Mouse (Mus musculus) leukemia stem cell, adult 10-12 weeks (primary cell): ENCODE results near the gene Morc2b. TPM values are rescaled to one million over a fixed set of nuclear protein-coding genes. Genes with fewer than 3 reads are reported as not detected.

Experiments
- polyA plus RNA-seq: library from polyadenylated mRNA; stranded (reverse); fragments of >175 nt; gene quantifications from 2 replicates; pipeline ENCODE4 v1.2.3, GENCODE M21; 2012; ENCODE audit warnings: low replicate concordance

Gene Morc2b
- not detected in 2 replicates for polyA plus RNA-seq

DNA sequence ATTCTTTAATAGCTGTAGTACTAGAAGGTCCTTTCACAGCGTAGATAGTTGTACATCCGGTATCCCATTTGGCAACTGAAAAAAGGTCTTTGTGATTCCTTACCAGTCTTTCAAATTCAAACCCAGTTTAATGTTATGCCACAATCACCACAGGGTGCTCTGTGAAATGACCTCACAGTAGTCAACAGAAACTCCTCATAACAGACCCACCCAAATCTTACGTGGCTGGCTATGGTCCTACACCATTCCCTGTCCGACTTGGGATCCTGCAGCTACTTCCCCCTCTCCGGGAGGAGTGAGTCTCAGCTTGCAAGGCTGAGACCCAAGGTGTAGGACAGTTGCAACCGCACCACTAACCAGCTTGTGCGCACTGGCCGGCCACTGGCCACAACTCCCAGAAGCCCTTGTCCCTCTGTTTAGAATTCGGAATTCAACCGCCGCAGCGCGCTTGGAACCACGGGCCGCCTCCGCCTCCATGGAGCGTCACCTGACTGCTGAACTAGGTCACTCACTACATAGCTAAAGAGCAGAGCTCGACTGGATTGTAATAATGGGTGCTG is at the start of gene Morc2b:
TSS of gene Morc2b (minus strand) at position 423 of the 560 bp plus-strand sequence.

DNA sequence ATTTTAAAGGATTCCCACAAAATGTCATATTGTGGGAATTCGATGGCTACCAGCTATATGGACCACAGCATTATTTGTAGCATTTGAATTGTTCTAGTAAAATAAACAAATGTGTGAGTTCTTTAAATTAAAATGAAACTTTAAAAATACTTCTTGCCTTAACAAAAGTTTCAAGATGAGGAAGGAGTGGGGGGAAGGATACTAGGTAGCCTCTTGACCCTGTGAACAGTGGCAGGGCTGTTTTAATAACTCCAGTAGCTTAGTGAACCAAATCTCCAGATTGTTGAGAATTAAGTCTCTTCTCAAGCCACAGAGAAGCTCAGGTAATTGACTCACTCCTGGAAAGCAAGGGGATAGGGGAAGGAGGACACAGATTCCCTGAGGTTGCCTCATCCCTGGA is 28.7 kb upstream of the Morc2b start, which contains the start of gene Olfr55:
TSS of gene Olfr55 (plus strand) at position 301 of the 400 bp plus-strand sequence.

DNA sequence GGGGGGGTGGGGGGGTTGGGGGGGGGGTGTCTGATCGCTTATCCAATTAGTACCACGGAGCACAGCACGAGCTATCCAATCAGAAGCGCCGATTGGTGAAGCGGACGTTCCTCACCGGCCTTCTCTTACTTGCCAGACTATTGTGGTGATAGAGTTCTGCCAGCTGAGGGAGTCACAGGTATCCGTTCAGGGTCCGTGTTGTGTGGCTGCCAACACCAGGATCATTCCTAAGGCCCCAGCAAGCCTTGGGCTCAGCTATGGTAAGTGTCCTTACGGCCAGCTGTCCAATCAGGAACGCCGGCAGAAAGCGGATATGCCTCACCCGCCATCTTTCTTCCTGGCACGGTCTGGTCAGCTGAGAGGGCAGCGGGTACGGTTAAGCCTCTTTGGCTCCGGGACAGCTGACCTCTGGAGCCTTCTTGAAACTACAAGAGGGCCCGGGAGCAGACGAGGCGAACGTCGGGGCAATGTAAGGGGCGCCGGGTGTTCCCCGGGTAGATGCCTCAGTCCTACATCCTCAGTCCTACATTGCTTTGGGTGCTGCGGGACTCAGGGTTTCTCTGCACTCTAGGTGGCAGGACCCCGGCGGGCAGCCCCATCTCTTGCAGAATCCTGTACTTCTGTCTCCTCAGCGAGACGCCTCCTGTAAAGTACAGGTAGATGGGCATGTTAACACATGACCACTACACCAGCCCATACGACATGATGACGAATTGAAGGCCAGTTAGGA is 50.1 kb downstream of the Morc2b start, which contains the start of gene Zfp563:
TSS of gene Zfp563 (plus strand) at position 91 of the 730 bp plus-strand sequence.

GRCm38 (mm10) chr17:33067958-33068357 is 71.5 kb downstream of the Morc2b start, which contains the start of gene 4921501E09Rik:
4921501E09Rik (minus strand) TSS chr17:33068058.

Other genes starting within 250 kb of the Morc2b start
- gene Zfp870, start 248.0 kb downstream of the Morc2b start, polyA plus RNA-seq = 0.22 TPM in 1 of 2 replicates, not detected in the other
- not detected in 2 replicates for gene Cyp4f14, start 222.3 kb downstream of the Morc2b start, polyA plus RNA-seq
- gene Cyp4f13, start 192.3 kb downstream of the Morc2b start, polyA plus RNA-seq = 14.7 and 37.1 TPM in 2 replicates
- 0.21 and 0.26 TPM in 2 replicates for gene Zfp472, start 173.9 kb downstream of the Morc2b start, polyA plus RNA-seq
- 0.42 TPM in 1 of 2 replicates, not detected in the other for gene Zfp952, start 146.6 kb downstream of the Morc2b start, polyA plus RNA-seq
- 0.44 TPM in 1 of 2 replicates, not detected in the other for gene Zfp763, start 106.3 kb downstream of the Morc2b start, polyA plus RNA-seq
- gene 4921501E09Rik, start 71.6 kb downstream of the Morc2b start, polyA plus RNA-seq = not detected in 2 replicates
- 0.07 and 0.34 TPM in 2 replicates for gene Zfp563, start 50.4 kb downstream of the Morc2b start, polyA plus RNA-seq
- not detected in 2 replicates for gene Olfr55, start 28.8 kb upstream of the Morc2b start, polyA plus RNA-seq
- gene Olfr239, start 51.6 kb upstream of the Morc2b start, polyA plus RNA-seq = not detected in 2 replicates
- not detected in 2 replicates for gene Olfr1564, start 82.0 kb upstream of the Morc2b start, polyA plus RNA-seq
- gene Zfp955a, start 115.5 kb upstream of the Morc2b start, polyA plus RNA-seq = 0.31 TPM in 1 of 2 replicates, not detected in the other
- gene Olfr63, start 125.0 kb upstream of the Morc2b start, polyA plus RNA-seq = 0.05 TPM in 1 of 2 replicates, not detected in the other
- 0.38 TPM in 1 of 2 replicates, not detected in the other for gene Zfp955b, start 149.9 kb upstream of the Morc2b start, polyA plus RNA-seq
- 0.31 TPM in 1 of 2 replicates, not detected in the other for gene Zfp81, start 219.2 kb upstream of the Morc2b start, polyA plus RNA-seq